Mouse (Mus musculus) skeletal muscle tissue, postnatal 0 days (tissue): ENCODE results near the gene Rpa2. TPM values are rescaled to one million over a fixed set of nuclear protein-coding genes. Genes with fewer than 3 reads are reported as not detected.

Experiments
- polyA plus RNA-seq: library from polyadenylated mRNA; unstranded; fragments of >200 nt; fragmentation: Nextera tagmentation; extraction: Ambion mirVana; gene quantifications from 2 replicates; pipeline ENCODE4 v1.2.1, GENCODE M21; 2015

The Rpa2 gene
- polyA plus RNA-seq: 28.8 and 33.2 TPM in 2 replicates

DNA sequence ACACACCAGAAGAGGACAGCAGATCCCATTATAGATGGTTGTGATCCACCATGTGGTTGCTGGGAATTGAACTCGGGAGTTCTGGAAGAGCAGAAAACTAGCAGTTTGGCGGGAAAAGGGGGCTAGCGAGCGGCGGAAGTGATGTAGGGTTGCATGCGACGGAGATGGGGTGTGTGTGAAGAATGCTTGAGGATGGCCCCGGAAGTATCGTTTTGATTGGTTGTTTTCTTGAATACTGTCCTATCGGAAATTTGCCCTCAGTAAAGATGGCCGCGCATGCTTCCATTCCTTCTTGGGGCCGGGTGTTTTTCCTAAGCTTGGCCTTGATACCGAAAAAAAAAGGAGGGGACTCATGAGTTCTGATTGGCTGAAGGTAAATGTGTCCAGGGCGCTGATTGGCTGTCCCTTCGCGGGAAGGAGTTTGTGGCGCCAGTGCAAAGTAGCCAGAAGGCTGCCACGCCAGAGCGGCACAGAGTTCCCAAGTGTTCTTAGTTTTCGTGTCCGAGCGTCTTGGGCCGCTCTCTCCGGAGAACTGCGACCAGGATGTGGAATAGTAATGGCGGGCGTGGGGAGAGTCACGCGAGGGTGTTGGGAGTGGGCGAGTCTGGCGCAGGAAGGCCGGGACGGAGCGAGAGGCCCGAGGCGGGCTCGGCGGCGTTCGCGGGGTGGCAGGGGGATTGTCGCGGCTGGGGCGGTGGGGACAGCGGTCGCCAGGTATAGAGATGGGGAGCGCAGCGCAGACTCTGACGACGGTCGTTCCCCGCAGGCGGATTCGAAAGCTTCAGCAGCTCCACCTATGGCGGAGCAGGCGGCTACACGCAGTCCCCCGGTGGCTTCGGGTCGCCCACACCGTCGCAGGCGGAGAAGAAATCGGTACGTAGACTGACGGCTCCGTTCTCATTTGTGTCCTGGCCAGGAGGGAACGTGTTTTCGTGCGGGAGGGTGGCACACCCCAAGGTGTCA, at the start of gene Rpa2:
Gene Rpa2 (plus strand): TSS at position 419 of the 963 bp plus-strand sequence.

DNA sequence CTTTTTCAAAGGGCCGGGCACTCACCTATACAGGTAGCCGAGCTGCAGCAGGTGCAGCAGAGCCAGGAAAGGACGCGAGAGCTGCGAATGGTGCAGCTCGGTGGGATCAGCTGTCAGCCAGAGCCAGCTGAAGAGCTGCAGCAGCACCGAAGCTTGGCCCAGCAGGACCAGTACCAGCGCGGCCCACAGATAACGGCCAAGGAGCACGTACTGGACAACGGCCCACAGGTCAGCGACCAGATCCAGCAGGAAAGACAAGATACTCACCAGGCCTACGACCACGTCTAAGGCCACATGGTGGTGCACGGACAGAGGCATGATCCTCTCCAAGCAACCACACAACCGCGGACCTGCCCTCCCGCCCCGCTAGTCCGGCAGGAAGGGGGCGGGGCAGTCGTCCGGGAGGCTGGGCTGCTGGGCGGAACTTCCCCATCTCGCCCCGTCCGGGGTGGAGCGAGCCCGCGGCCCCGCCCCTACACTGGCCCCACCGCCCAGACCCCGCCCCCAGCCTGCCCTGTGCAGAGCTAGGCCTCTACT, 35.9 kb upstream of the Rpa2 start, which contains the start of gene Xkr8:
Gene Xkr8 (minus strand): TSS at position 399 of the 537 bp plus-strand sequence.

DNA sequence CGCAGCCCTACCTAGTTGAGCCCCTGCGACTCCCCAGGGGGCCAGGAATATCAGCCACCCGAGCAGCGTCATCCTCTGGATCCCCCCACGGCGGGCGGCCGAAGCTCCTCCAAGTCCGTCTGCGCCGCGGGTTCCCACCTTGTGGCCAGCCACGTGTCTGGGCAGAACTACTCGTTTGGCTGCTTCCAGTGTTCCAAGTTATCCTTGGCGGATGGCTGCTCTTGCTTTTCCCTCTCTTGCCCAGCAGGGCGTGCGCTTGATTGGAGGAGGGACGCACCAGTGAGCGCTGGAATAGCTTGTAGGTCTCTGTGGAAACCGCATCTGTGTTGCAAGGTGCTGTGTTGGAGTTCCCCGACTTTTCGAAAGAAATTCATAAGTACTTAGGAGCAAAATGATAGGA, 11.2 kb upstream of the Rpa2 start, which contains the start of gene Smpdl3b:
Gene Smpdl3b (minus strand): TSS at position 279 of the 400 bp plus-strand sequence.

DNA sequence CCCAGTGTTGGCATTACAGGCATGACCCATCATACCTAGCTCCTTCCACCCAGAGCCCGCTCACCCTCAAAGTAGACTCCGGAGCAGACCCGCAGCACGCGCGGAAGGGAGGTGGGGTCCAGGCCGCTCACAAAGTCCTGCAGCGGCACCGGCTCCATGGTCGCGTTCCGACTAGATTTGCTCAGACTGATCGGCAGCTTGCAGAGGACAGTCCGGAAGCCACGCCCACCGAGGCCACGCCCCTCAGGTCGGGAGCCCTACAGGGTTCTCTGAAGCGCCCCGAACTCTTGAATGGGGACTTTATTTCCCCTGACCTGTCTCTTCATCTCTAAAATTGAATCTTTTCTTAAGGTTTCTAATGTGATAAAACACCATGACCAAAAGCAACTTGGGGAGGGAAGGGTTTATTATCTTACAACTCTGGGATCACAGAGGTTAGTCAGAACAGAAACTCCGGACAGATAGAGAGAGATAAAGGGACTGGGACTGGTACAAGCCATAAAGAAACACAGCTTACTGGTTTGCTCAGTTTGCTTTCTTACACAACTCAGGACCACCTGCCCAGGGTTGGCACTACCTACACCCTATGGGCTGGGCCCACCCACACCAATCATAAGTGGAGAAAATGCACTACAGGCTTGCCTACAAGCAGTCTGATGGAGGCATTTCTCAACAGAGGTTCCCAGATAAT, 28.2 kb downstream of the Rpa2 start, which contains the start of gene Themis2:
Gene Themis2 (minus strand): TSS at position 192 of the 691 bp plus-strand sequence.

Other genes with a start within 250 kb of the Rpa2 start
- gene Atpif1, start 234.7 kb upstream of the Rpa2 start, polyA plus RNA-seq: 522 and 530 TPM in 2 replicates
- gene Dnajc8, start 232.8 kb upstream of the Rpa2 start, polyA plus RNA-seq: 75.9 and 86.2 TPM in 2 replicates
- gene Ptafr, start 204.3 kb upstream of the Rpa2 start, polyA plus RNA-seq: 1.6 and 2.5 TPM in 2 replicates
- gene Eya3, start 129.3 kb upstream of the Rpa2 start, polyA plus RNA-seq: 10.9 and 11.1 TPM in 2 replicates
- 2.4 and 3.6 TPM in 2 replicates for gene Xkr8, start 35.8 kb upstream of the Rpa2 start, polyA plus RNA-seq
- 0.76 and 1.4 TPM in 2 replicates for gene Smpdl3b, start 11.1 kb upstream of the Rpa2 start, polyA plus RNA-seq
- 1.9 and 3.2 TPM in 2 replicates for gene Themis2, start 28.1 kb downstream of the Rpa2 start, polyA plus RNA-seq
- 14.5 and 16.5 TPM in 2 replicates for gene Ppp1r8, start 74.8 kb downstream of the Rpa2 start, polyA plus RNA-seq
- gene Stx12, start 116.2 kb downstream of the Rpa2 start, polyA plus RNA-seq: 31.7 and 39.9 TPM in 2 replicates
- 31.3 and 32.7 TPM in 2 replicates for gene Fam76a, start 154.2 kb downstream of the Rpa2 start, polyA plus RNA-seq
- gene Fgr, start 205.8 kb downstream of the Rpa2 start, polyA plus RNA-seq: 0.21 and 0.37 TPM in 2 replicates
- gene Ahdc1, start 242.9 kb downstream of the Rpa2 start, polyA plus RNA-seq: 8.2 and 9.6 TPM in 2 replicates